Mouse (Mus musculus) MEL (cell line): Measurements from ENCODE around the gene Olfr611.

Experiments
- CHD2 ChIP-seq: IDR thresholded peaks from 2 replicates; pipeline ENCODE4 v1.6.1; 2011; ENCODE audit warnings: low read length, improper control_type of control experiment
- E2F4 ChIP-seq: IDR thresholded peaks from 2 replicates; pipeline ENCODE4 v1.6.1; 2011; ENCODE audit warnings: low read depth, low read length, improper control_type of control experiment, borderline replicate concordance
- MAZ ChIP-seq: IDR thresholded peaks from 2 replicates; pipeline ENCODE4 v1.6.1; 2012; ENCODE audit warnings: low read depth, mild to moderate bottlenecking, inconsistent platforms, low read length, improper control_type of control experiment
- MYB ChIP-seq: IDR thresholded peaks from 2 replicates; pipeline ENCODE4 v1.6.1; 2011; ENCODE audit warnings: mild to moderate bottlenecking, low read depth, low read length, improper control_type of control experiment
- SIN3A ChIP-seq: IDR thresholded peaks from 2 replicates; pipeline ENCODE4 v1.6.1; 2012; ENCODE audit warnings: low read length, improper control_type of control experiment, inconsistent platforms
- TAL1 ChIP-seq: IDR thresholded peaks from 2 replicates; pipeline ENCODE4 v1.6.1; 2012; ENCODE audit warnings: mild to moderate bottlenecking, inconsistent platforms, low read length, moderate library complexity, mixed read lengths

DNA sequence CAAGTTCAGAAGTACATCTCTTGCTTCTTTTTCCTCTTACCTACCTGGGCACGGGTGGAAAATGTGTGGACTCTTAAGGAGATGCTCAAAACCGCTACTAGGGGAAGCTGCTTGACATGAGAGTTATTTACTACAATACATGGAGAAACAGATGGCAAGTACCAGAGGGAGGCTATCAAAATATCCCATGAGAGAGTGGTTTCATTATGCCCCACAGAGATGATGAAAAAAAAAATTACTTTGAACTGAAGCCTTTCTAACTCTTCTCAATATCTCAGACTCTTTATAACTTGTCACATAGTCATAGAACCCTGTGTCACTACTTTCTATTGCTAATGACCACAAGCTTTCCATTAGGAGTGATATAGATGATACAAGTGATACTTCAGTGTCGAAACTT is 48.4 kb upstream of the Olfr611 start, which contains the start of gene Olfr616:
- no peak for TF ChIP-seq E2F4
- no peak for TF ChIP-seq TAL1
- no peak for TF ChIP-seq MAZ
- TF ChIP-seq MYB: no peak
- no peak for TF ChIP-seq SIN3A
- no peak for TF ChIP-seq CHD2
